Mouse (Mus musculus) forebrain, embryonic 14.5 days (tissue): ENCODE measurements around the gene Cdk20. TPM values are rescaled to one million over a fixed set of nuclear protein-coding genes. Genes with fewer than 3 reads are reported as not detected.

ENCODE experiments used
- ATAC-seq: fragments of 200-750 bp; cut with Nextera tagmentation; 2 replicates; pipeline ENCODE4 v1.8.0; 2017; ENCODE audit warnings: mild to moderate bottlenecking, moderate library complexity
- DNase-seq: peaks from one replicate; pipeline ENCODE4 v3.0.0-alpha.2; 2015; ENCODE audit warnings: low spot score
- H3K27ac ChIP-seq: fragments of 300-500 bp; sonication (generic); 2 replicates; pipeline ENCODE4 v1.5.1; 2014; ENCODE audit warnings: low read depth, mild to moderate bottlenecking, control low read depth, low read length, moderate library complexity
- H3K27me3 ChIP-seq: fragments of 300-500 bp; sonication (generic); replicated peaks from 2 replicates; pipeline ENCODE4 v1.6.1; 2014; ENCODE audit warnings: low read length, control low read depth, mixed read lengths; ENCODE audit not compliant: control insufficient read depth, insufficient read depth
- H3K36me3 ChIP-seq: fragments of 300-500 bp; sonication (generic); 2 replicates; pipeline ENCODE4 v1.6.1; 2014; ENCODE audit warnings: low read length, control low read depth; ENCODE audit not compliant: control insufficient read depth, insufficient read depth
- H3K4me1 ChIP-seq: fragments of 300-500 bp; sonication (generic); 2 replicates; pipeline ENCODE4 v1.6.1; 2014; ENCODE audit warnings: antibody characterized with exemption, low read length, control low read depth; ENCODE audit not compliant: control insufficient read depth, insufficient read depth
- H3K4me2 ChIP-seq: fragments of 300-500 bp; sonication (generic); 2 replicates; pipeline ENCODE4 v1.6.1; 2014; ENCODE audit warnings: mild to moderate bottlenecking, control low read depth, low read length
- H3K4me3 ChIP-seq: fragments of 300-500 bp; sonication (generic); 2 replicates; pipeline ENCODE4 v1.5.1; 2014; ENCODE audit warnings: low read depth, low read length, control low read depth
- H3K9ac ChIP-seq: fragments of 300-500 bp; sonication (generic); 2 replicates; pipeline ENCODE4 v1.6.1; 2014; ENCODE audit warnings: mild to moderate bottlenecking, low read length, control low read depth, moderate library complexity
- H3K9me3 ChIP-seq: fragments of 300-500 bp; sonication (generic); replicated peaks from 2 replicates; pipeline ENCODE4 v1.6.1; 2016; ENCODE audit warnings: low read length, control low read depth, mixed read lengths; ENCODE audit not compliant: control insufficient read depth
- WGBS: fragments of 180-500 bp; shearing (Covaris S2); extraction: QIAGEN DNeasy Blood & Tissue Kit; methylation state at CpG from one replicate; pipeline ENCODE4 v1.1.7; 2014; 5-methylcytosine and 5-hydroxymethylcytosine counted together
- polyA plus RNA-seq: library from polyadenylated mRNA; unstranded; fragments of >200 nt; fragmentation: Nextera tagmentation; extraction: Ambion mirVana; gene quantifications from 2 replicates; pipeline ENCODE4 v1.2.1, GENCODE M21; 2014

Gene Cdk20
- 22.0 and 24.1 TPM in 2 replicates for polyA plus RNA-seq

DNA sequence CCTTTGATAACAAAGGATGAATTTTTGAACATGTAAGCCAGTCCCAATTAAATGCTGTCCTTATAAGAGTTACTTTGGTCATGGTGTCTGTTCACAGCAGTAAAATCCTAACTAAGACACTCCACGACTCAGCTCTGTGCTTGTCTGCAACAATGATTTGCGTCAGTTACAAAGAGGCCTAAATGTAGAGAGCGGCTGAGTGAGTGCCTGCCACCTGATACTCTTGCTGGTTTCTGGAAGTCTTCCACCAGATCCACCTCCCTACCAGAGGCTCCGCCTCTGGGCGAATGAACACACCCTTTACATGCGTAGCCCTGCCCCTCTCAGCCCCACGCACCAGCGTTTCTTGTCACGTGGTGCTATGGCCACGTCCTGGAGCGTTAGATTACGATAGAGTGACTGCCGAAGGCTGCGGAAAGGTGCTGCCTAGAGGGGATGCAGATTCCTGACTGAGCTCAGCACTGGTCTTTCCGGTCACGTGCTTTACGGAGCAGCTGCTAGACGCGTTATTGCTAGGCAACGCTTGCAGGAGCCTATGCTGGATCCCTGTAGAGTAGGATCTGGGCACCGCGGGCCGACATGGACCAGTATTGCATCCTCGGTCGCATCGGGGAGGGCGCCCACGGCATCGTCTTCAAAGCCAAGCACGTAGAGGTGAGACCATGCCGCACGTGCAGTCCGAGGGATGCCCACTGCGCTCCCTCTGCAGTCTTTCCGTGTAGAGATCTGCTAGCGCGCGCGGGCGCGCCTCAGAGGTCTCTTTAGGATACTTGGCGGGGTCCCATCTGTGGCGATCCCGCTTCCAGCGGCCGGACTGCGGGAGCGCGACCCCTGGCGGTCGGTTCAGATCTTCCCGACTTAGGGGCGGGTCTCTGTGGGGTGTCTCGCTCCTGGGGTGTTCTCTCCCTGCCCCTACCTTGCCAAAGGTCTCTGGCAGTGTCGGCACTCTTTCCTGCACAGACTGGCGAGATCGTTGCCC, at the start of gene Cdk20:
Cdk20 (plus strand) TSS at position 298 of the 979 bp plus-strand sequence.
- Histone ChIP-seq H3K9ac (peak within 1 kb of the TSS; percentile 71), H3K36me3 (no peaks in the 10 kb centered on the region), H3K9me3 (no peaks in the 10 kb centered on the region), H3K4me1 (no peaks in the 10 kb centered on the region), H3K27ac (peak within 1 kb of the TSS; percentile 90), H3K27me3 (no peaks in the 10 kb centered on the region), H3K4me2 (peak within 1 kb of the TSS; percentile 69), H3K4me3 (peak within 1 kb of the TSS; percentile 56)
- ATAC-seq (peak; percentile 99), DNase-seq (peak; percentile 98)
- WGBS: under 1% methylated on average over 57 of the region's 57 CpGs

DNA sequence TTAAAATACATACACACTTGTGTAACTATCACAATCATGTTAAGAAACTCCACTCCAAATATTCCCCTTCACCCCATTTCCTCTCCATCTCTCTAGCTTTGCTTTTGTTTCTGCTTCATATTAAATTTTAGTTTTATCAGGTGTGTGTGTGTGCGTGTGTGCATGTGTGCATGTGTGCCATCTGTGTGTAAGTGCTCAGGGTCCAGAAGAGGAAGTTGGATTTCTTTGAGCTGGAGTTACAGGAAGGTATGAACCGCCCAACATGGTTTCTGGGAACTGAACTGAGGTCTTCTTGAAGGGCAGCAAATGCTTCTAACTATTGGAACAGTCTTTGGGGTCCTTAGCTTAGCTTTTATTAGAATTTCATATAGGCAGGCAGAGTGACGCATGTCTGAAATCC, 47.2 kb upstream of the Cdk20 start:
- no peak for DNase-seq
- ATAC-seq: no peak
- no peak overlapping the region for H3K9ac ChIP-seq
- 88% methylated on average over 3 of the region's 3 CpGs for WGBS
- H3K27me3 ChIP-seq: no peaks in the 10 kb centered on the region
- no peak overlapping the region for H3K27ac ChIP-seq
- no peaks in the 10 kb centered on the region for H3K4me1 ChIP-seq
- H3K4me3 ChIP-seq: no peak overlapping the region
- H3K9me3 ChIP-seq: no peaks in the 10 kb centered on the region
- no peaks in the 10 kb centered on the region for H3K36me3 ChIP-seq
- no peak overlapping the region for H3K4me2 ChIP-seq

DNA sequence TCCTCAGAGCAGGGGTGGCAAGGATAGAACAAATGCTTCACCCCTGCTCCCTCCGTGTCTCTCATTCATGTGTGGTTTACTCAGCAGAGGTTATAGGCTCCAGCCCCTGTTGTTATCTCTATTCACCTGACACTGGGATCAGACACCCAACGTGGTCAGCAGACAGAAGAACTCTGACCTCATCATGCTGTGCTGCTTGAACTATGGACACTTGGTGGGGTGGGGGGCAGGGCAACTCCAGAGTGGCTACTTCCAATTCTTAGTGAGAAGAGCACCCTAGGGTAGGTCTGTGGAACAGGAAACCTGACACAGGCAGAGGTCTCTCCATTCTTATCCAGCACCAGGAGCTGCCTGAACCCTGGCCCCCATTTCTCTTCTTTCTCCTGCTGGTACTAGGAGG, 46.1 kb upstream of the Cdk20 start:
- no peak overlapping the region for H3K4me2 ChIP-seq
- 61% methylated on average over 2 of the region's 2 CpGs for whole genome bisulfite sequencing
- DNase-seq (no peak), ATAC-seq (no peak)
- no peak overlapping the region for H3K27ac ChIP-seq
- no peak overlapping the region for H3K4me3 ChIP-seq
- H3K9ac ChIP-seq: no peak overlapping the region
- H3K27me3 ChIP-seq: no peaks in the 10 kb centered on the region
- no peaks in the 10 kb centered on the region for H3K9me3 ChIP-seq
- H3K36me3 ChIP-seq: no peaks in the 10 kb centered on the region
- no peaks in the 10 kb centered on the region for H3K4me1 ChIP-seq

DNA sequence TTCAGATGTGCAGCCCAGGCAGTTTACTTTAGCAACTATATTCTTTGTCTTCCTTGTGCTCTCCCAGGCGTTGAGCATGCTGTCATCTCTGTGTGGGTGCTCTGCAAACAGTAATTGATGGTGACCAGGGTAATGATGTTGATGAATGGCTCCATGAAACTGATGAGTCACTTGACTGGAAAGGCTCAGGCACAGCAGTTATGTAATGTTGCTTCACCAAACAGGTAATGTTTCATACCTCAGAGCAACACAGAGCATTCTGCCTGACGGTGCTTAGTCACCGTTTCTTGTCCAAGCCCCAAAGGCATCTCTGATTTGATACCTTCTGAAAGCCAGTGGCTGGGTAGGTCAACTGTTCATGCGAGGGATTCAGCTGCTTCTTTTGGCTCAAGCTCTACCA, 43.7 kb upstream of the Cdk20 start:
- Histone ChIP-seq H3K27ac (no peak overlapping the region), H3K36me3 (no peaks in the 10 kb centered on the region), H3K4me2 (no peak overlapping the region), H3K9me3 (no peaks in the 10 kb centered on the region), H3K9ac (no peak overlapping the region), H3K27me3 (no peaks in the 10 kb centered on the region), H3K4me3 (no peak overlapping the region), H3K4me1 (no peaks in the 10 kb centered on the region)
- DNase-seq (no peak), ATAC-seq (no peak)
- 77% methylated on average over 4 of the region's 4 CpGs for WGBS

DNA sequence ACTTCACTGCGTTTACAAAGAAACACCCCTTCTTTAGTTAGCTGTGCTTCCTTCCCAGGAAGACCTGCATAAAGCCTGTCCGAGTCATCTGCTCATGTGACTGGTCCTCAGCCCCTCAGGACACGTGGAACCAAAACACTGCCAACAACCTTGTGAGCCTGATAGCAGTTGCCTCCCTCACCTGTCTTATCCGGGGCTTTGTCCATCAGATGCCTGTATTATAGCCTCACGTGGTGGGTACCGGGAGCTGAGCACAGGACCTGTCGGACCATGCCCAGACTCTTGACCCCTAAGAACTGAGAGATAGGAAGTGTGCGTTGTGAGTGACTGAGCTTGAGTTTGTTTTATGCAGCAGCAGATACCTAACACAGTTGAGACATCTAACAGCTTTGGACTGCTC, 35.1 kb upstream of the Cdk20 start:
- no peak for ATAC-seq
- no peak overlapping the region for H3K4me2 ChIP-seq
- H3K9ac ChIP-seq: no peak overlapping the region
- H3K4me3 ChIP-seq: no peak overlapping the region
- DNase-seq: no peak
- no peaks in the 10 kb centered on the region for H3K27me3 ChIP-seq
- H3K9me3 ChIP-seq: no peaks in the 10 kb centered on the region
- no peaks in the 10 kb centered on the region for H3K4me1 ChIP-seq
- H3K36me3 ChIP-seq: no peaks in the 10 kb centered on the region
- 76% methylated on average over 8 of the region's 8 CpGs for WGBS
- H3K27ac ChIP-seq: no peak overlapping the region

DNA sequence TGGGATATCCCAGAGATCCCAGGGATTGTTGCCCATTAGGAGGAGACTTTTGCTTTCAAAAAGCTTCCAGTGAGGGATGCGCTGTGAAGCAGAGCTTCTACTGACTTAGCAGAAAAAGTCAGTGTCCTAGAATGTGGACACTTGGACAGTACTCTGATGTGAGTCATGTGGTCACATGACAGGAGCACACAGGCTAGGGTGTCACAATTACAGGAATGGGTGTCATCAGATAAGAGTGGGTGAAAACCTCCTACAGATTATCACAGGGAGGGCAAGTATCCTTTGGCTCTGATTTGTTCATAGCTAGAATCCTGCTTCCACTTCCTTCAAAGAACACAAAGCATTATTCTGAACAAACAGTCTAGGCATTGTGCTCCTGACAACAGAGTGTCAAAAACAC, 34.0 kb upstream of the Cdk20 start:
- DNase-seq (no peak), ATAC-seq (no peak)
- Histone ChIP-seq H3K27ac (no peak overlapping the region), H3K4me2 (no peak overlapping the region), H3K9ac (no peak overlapping the region), H3K4me1 (no peaks in the 10 kb centered on the region), H3K4me3 (no peak overlapping the region), H3K27me3 (no peaks in the 10 kb centered on the region), H3K9me3 (no peaks in the 10 kb centered on the region), H3K36me3 (no peaks in the 10 kb centered on the region)
- 93% methylated on average over 1 of the region's 1 CpGs for WGBS

DNA sequence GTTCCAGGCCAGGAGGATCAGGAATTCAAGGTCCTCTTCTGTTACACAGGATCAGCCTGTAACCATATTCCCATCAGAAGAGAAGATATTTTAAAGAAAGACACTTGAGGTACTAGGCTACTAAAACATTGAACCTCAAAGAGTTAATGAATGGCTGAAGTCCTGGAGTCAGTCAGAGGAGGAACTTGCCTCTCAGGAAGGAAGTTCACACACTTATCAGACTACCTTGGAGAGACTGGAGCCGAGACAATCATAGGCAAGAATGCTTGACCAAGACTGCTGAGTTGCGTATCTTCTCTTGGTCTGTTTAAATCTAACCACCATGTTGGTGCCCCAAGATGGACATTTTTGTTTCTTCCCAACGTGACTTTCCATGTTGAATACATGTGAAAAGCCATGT, 32.2 kb upstream of the Cdk20 start:
- Histone ChIP-seq H3K27me3 (no peaks in the 10 kb centered on the region), H3K4me2 (no peak overlapping the region), H3K27ac (no peak overlapping the region), H3K4me3 (no peak overlapping the region), H3K9me3 (no peaks in the 10 kb centered on the region), H3K36me3 (no peaks in the 10 kb centered on the region), H3K4me1 (no peaks in the 10 kb centered on the region), H3K9ac (no peak overlapping the region)
- no peak for DNase-seq
- ATAC-seq: no peak
- 88% methylated on average over 3 of the region's 3 CpGs for WGBS

DNA sequence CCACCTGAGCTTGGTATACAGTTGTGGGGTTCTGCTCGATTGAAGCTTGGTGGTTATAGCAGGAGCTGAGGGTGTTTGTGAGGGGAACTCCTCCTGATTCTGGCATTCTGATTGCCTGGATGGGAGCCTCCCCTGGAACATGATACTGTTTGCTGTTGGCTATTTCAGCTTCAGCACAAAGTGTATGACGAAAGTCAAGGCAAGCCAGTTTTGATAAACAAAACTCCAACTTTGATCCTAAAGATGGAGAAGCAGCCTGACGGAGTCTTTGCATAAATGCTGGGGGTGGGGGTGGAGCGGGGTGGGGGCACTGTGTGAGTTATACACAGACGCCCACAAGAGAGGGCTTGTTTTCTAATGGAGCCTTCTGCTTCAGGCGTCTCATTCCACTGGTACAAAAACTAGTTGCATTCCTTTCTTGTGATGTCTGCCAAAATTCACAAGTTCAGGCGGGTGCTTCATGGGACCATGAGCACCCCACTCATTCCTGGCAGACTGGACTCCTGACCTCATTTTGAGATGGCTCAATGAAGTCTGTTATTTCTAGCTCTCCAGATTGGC, 31.2 kb upstream of the Cdk20 start:
- Histone ChIP-seq H3K36me3 (no peaks in the 10 kb centered on the region), H3K4me2 (no peak overlapping the region), H3K9ac (no peak overlapping the region), H3K9me3 (no peaks in the 10 kb centered on the region), H3K27ac (no peak overlapping the region), H3K4me3 (no peak overlapping the region), H3K4me1 (no peaks in the 10 kb centered on the region), H3K27me3 (no peaks in the 10 kb centered on the region)
- DNase-seq: peak; percentile 8
- ATAC-seq: no peak
- WGBS: 59% methylated on average over 7 of the region's 7 CpGs

DNA sequence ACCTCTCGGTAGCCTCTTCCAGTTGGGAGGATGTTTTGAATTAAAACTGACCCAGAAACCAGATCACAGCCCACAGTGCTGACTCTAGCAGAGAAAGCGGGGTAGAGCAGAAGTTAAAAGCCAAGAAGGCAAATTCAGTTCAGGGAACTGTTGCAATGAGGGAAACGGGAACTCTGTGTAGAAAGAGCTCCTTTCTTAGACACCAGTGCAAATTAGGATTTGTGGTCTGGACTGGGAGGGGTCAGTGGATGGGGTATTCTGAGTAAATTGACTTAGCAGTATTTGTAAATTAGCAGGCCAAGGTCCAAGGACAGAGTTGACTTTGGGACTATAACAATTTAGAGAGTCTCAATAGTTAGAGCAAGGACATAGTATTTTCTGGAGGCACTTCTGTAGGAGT, 30.1 kb upstream of the Cdk20 start:
- Histone ChIP-seq H3K4me3 (no peak overlapping the region), H3K4me1 (no peaks in the 10 kb centered on the region), H3K4me2 (no peak overlapping the region), H3K36me3 (no peaks in the 10 kb centered on the region), H3K27me3 (no peaks in the 10 kb centered on the region), H3K9ac (no peak overlapping the region), H3K9me3 (no peaks in the 10 kb centered on the region), H3K27ac (no peak overlapping the region)
- DNase-seq: no peak
- WGBS: 75% methylated on average over 3 of the region's 3 CpGs
- no peak for ATAC-seq
